Mouse (Mus musculus): ENCODE measurements at regions not wholly inside any gene's neighbourhood (a gene's known extent, or its start where the extent isn't known, plus 50 kb on each side); places are given as distances from the start of the nearest gene placed in this dataset.

GRCm38 (mm10) chr6:130954164-130954563, 293.0 kb downstream of the Klra2 start:
- 0 out of 2 replicates have a peak, but pooled peaks have one; percentile 42 for ATAC-seq (replicated peaks; ENCODE audit: poor library complexity)

GRCm38 (mm10) chr6:130936799-130937198, 310.4 kb downstream of the Klra2 start:
- ATAC-seq (replicated peaks; ENCODE audit: poor library complexity), result peak; percentile 85
